Mouse (Mus musculus): ENCODE data around the gene Wdfy3.
"Not testable (repeated sequence)": the region's sequence is repeated elsewhere in the genome, so short reads cannot be mapped to it uniquely, and the experiment has no call there.

The Wdfy3 gene

DNA sequence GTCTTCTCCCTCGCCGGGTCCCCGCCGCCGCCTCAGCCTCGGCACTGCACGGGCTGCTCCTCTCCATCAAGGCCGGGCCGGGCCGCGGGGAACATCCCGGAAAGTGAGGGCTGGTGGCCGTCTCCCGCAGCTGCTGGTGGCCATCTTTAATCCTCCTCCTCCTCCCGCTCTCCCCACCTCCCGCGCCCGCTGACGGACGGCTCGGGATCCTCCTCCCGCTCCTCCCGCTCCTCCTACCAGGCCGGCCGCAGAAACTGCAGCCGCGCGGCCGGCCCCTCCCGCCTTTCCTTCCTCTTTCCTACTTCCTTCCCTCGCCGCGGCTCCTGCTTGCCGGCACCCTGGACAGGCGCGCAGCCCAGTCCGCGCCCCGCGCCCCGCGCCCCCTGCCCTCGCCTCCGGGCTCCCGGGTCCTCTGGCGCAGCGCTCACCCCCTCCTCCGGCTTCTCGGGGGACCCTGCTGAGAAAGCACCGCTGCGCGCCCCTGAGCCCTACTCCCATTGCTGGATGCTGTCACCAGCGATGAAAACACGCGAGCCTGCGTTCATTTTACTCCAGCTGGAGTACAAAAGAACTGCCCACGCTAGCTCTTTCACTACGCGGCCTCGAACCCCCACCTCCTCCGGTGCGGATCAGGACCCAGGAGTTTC is at the start of gene Wdfy3:
TSS of gene Wdfy3 (minus strand) at position 155 of the 647 bp plus-strand sequence.
- DNase-seq: peak; percentile 89

DNA sequence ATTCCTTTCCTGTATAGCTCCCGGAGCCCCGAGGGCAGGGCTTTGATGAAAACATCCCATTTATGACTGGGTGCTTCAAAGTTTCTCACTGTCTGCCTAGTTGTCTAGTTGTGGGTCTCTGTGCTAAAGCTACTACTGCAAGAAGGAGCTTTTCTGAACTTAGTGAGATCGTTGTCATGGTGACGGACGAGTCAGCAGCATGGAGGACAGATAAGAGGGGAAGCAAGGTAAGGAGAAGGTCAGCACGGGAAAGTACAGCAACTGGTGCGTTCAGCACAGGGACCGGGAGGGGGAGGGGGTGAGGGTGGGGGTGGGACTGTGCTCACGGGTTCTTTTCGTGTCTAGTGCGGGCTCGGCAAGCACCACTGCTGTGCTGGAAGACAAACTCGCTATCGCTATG is 43.3 kb upstream of the Wdfy3 start:
- no peak for DNase-seq

DNA sequence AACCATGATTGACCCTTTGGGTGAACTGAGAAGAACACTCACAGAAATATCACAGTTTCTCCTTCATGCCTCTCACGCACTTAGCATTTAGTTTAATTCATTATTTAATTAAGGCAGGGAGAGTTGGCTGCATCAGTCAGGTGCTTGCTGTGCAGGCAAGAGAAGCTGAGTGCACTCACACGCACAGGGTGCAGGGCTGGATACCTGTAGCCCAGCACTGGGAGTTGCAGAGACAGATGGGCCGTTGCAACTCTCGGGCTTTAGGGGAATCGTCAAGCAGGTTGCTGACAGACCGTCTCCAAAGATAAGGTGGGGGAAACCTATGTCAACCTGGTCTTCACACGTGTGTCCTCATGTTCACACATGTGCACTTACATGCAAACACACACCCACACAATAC is 42.3 kb upstream of the Wdfy3 start:
- no peak for DNase-seq

DNA sequence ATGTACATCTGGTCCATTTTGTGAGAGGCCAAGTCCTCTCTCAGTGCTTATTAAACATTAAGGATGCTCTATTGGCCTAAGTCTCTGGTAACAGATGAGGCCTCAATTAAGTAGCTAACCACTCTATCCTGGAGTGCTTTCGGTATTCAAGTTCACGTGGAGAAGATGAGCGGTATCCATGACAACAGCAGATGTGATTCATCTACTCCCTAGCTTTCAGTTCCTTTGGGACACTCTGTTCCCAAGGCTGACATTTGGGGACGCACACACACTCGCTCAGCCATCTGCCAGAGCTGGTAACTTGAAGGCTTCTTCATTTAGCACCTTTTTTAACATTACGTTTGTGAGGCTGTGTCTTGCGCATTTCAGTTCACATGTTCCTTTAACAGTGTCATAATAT is 40.3 kb upstream of the Wdfy3 start:
- no peak for DNase-seq

DNA sequence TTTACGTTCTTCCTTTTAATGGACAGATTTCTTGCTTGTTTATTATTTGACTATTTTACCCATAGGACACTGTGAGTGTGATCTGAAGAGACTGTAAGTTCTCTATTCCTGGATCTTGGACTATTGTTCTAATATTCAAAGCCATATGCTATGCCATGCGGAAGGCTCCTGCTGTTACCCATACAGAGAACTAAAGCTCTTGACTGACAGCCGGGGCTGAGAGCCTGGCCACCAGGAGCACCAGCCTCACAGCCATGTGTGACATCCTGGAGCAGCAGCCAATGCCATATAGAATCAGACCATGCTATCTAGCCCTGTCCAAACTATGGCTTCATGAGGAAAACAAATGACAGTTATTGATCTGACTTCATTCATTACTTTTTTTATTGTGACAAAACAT is 36.2 kb upstream of the Wdfy3 start:
- DNase-seq: no peak

DNA sequence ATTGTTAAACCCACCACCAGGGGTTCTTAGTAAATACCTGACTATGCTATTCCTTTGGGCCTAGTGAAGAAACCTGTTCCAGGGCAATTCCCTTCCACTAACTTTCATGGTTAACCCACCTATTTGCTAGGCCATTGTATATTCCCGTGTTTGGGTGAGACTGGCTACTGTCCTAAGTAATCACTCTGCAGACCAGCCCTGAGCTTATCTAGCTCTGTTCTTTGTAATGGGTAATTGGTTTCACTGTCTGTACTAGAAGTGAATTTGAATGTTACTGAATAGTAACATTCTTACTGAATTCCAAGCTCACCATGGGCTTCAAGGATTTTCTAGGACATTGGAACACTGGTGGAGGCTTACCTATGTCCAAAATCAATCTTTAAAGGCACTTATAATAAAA is 32.1 kb upstream of the Wdfy3 start:
- not testable (repeated sequence) for DNase-seq

DNA sequence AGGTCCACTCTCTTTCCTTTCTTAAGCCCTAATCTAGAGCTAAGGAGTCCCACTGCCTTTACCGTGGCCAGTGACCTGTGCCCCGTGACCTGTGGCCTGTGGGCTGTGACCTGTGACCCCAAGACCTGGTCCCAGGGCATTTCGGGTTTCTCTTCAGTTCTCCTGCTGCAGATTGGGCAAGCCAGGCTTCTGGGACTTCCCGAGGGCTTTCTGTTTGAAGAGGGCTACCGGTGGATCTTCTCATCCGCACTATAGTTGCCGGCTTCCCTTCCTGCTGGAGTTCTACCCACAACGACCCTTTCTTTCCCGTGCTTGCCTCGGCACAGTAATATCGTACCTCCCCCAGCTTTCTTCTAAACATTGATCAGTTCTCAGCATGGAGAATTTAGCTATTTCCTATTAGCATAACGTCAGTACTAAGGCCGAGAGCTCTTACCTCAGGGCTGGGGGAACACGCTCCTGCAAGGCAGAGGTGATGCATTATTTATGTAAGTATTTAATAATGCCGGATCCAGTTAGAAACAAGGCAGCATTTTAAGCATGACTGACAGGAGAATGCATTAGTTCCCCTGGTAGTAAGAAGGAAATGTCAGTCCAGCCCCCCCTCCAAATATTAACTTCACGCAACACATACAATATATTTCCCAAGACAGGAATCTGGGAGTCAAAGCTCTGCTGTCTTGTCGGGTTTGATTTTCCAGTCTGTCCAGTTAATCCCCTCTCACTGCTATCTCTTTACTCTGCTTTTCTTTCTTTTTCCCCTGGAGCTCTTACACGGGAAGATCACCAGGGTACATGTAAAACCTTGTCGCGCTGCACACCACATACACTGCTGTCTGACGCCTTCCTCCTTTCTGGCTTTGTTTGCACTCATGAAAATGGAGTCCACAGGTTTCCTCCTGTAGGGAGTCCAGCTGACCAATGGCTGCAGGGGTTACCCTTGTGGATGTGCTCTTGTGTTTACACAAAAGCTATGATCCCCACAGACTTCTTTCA is 30.8 kb upstream of the Wdfy3 start:
- DNase-seq: no peak

DNA sequence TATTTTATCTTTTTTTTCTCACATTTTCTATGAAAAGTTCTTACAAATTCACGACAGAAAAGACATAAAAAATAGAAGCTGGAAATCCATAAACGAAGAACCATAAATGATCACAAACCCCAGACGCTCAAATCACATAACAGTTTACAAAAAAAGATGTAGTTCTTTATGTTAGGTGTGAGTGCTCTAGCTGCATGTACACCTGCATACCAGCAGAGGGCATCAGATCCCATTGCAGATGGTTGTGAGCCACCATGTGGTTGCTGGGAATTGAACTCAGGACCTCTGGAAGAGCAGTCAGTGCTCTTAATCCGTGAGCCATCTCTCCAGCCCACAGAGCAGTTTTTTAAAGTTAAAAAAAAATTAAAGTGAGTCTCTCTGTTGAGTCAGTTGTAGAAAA is 25.9 kb upstream of the Wdfy3 start:
- DNase-seq: no peak

DNA sequence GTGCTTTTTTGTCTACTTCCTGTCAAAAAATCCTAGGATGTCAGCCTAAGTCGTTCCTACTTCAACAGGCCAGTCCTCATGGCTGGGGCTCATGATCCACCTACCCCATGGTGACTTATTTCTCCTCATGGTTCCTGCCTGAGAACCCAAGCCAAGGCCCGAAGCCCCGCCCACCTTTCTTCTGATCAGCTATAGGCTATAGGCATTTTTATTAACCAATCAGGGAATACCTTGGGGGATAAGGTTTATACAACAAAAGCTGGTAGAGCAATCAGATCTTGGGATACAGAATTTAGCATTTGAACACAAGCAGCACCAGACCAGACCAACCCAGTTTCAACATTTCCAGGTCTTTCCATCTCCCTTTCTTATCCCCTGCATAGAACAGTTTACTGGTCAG is 21.0 kb upstream of the Wdfy3 start:
- DNase-seq: no peak

DNA sequence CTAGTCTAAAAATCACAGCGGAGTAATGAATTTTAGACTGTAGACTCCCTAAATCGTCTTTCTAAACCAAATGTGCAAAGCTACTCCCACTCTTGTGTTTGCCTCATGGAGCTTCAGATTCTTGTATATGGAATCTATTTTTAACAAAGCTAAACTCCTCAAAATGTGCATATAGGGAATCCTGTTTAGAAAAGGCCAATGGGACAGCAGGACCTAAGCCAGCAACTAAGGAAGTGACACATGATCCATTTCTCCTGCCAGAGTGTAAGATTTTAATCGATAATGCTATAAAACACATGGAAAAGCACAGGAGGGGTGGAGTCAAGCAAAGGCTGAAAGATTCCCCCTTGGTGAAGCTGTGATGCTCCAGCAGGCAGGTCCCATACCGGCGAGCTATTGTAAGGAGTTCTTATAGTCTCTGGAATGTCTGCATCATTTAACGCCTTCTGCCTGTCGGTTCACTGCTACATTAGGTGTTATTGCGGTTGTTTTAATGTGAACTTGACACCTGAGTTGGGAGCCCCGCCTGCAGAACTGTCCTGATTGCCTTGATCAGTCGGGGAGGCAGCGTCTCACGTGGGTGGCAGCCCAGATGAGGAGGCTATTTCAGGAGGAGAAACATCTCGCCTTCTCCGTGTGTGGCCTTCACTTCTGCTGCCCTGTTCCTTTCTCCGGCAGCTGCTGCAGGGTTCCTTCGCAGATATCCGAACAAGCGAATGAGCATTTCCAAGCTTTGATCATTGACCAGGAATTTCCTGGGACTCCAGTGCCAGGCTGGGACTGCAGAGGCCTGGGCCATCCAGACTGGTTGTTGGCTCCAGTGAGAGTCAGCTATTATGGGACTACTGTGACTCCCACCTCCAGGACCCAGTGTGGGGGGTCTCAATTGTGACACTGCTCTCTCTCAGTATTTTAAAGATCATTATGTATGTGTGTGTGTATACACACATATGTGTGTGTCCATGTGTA is 15.3 kb upstream of the Wdfy3 start:
- no peak for DNase-seq

DNA sequence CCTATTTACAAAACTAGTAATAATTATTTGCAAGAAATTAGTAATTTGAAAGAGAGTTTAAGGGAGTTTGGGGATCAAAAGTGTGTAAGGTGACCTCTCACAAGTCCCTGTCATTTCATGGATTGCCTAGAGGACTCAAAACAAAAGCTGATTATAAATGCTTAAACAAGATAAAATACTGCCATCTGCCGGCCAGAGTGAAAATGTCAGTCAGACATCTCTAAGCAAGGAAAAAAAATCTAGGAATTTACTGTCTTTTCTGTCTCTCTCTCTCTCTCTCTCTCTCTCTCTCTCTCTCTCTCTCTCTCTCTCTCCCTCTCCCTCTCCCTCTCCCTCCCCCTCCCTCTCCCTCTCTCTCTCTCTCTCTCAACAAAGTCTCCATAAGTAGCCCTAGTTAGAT is 4.4 kb upstream of the Wdfy3 start:
- peak; percentile 84 for DNase-seq

DNA sequence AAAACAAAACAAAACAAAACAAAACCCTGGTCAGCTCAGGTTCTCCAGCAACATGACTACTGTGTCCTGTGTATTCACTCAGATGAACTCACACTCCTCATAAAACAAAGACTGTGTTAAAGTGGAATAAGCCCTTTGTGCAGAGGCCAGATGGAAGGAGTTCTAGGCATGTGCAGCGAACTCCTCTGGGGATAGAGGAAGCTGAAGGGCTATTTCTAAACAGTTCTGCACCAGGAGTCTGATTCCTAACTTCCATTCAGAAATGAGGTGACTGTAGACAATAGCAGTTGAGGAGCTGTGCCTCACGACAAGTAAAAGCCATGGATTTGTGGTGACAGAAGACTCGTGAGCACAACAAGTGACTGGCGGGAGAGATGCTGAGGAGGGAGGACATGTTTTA is 2.3 kb upstream of the Wdfy3 start:
- DNase-seq: no peak

DNA sequence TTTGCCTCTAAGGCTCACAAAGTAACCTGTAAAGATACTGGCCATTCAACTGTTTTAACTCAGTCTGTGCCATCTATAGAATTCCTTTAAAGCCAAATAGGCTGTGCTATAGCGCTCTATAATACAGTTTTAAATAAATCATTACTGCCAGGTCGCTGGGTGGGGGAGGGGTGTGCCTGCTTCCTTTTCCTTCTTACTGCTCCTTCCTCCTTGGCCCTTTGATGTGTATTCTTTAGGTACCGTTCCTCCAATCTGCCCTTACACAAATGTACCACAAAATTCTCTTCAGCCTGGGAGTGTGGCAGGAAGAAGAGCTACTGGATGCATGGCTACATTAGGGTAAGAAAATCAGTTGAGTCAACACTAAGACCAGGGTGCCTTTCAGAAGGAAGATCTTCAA is 1.5 kb upstream of the Wdfy3 start:
- DNase-seq: no peak

DNA sequence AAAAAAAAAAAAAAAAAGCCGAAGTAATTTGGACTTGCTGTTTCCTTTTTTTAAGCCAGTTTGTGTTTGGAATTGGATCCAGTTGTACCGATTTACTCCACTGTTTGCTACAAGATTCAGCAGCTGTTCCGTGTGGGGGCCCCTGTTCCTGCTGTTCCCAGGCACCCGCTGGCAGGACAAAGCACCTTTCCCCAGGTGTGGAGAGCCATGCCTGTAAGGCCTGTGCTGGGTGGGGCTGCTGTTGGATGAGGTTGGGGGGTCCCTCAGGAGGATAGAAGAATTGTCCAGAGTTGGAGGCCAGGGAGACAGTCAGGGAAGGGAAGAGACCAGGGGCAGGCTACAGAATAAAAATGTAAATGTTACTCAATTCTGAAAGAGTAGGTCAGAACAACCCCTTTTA is 1.1 kb upstream of the Wdfy3 start:
- DNase-seq: no peak

DNA sequence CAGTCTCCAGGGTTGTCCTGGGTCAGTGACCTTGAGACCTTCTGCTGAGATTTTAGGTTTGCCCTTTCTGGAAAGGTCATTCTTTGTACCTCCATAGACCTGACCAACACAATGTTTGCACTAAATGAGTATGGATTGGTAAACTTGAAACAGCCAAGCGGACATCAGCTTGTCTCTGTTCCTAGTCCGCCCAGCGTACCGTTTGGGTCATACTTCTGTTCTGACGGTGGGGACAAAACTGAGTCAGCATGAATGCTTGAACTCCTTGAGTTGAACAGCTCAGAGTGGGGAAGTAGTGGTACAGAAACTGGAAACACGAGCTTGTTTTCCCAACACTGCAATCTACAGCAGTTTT is 670 bp upstream of the Wdfy3 start:
- peak; percentile 34 for DNase-seq

DNA sequence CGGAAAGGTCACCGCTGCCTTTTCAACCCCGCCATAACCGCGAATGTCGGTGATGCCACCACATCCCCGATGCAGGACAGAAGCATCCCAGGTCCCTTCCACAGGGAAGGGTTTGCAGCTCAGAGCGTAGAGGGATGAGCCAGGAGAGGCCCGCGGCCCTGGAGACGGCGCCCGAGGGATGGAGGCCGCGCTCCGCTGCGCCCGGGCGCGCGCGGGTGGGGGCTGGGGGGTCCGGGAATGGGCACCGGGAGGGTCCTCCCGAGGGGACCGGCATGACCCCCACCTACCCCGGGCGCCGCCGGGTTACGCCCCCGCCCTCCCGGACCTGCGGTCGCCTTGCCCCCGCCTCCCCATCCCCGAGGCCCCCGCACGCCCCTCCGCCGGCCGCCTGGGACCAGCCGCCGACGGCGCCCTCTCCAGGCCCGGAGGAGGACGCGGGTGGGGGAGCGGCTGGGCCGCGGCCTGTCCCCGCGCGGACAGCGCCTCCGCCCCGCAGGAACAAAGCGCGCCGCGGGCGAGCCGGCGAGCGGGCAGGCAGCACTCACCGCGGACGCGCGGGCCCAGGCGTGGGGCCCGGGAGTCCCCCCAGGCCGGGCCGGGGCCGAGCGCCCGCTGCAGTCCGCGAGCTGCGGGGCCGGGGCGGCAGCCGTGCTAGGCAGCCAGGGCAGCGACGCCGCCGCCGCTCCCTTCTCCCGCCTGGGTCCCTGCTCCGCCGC is 512 bp downstream of the Wdfy3 start:
- peak; percentile 54 for DNase-seq

DNA sequence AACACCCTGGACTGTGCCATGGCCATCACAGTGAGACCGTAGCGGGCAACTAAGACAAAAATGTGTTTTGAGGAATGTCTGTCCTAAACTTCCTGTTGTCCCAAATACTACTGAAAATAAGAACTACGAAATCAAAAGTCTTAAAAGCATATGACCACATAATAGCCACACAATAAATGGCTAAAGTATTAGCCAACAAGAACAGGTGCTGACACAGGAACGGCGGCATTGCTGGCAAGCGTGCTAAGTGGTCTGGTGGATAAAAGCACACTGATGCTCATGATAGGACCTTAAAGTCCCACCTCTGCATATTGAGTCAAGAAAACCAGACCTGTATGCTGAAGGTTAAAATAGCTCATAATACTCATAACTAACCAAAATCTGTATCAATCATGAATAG is 3.3 kb downstream of the Wdfy3 start:
- DNase-seq: no peak

DNA sequence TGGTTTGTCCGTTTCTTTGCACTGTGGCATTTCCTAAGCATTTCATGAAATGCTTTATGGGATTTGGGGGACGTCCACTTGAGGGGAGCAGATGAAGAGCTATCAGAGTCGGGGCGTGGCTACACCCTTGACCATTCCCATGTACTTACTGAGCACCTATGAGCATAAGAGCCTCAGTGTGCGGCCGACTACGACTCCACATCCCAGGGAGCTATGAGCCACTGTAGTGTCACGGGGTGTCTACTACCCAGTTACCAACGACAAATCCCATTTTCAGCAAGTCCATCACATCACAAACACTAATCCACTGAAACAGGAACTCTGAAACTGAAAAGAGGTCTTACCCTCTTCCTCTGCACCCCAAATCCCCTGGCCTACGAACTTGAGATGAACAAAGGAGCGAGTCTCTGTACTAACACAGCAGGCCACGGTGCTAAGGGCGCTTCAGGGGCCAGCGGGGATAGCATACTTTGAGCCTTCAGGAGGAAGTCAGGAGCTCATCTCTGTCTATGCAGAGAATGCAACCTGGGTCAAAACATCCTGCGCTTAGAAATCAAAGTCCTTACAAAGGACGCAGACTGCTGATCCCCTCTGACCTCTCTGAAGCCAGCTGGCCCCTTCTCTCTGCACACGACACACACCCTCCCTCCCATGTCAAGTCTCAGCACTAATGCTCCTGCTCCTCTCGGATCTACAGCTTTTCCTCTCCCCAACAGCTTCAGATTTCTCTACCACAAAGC is 6.5 kb downstream of the Wdfy3 start:
- DNase-seq: no peak

DNA sequence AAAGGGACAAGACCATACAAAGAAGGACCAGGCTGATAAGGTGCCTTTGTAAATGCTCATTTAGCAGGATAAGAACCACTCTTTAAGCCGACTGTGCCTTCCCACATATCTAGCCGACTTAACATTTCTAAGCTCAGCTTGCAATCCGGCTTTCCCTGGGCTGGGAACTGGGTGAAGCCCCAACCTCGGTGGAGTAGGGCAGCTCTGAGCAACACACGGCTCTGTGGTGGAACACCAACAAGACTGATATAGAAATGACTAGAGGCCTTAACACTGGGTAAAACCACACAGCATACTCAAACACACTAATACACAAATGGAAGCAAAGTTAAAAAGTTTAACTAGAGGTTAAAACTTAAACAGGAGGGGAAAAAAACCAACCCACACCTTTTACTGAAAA is 7.9 kb downstream of the Wdfy3 start:
- no peak for DNase-seq

DNA sequence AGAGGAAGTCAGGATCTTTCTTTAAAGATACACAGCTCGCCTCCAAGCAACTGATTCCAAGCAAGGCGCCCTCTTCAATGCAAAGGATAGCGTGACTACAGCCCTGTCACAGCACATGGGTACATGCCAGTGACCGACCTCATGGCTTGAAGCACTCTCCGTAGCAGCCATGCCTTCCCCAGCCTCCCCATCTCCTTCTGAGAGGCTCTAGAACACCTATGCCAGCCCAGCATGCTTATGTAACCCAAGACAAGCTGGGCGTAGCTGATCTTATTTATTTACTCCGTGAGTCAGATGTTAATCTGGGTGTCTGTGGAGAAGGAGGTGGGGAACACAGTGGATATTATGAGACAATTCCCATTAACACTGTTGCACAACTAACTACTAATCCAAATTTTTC is 13.8 kb downstream of the Wdfy3 start:
- peak; percentile 26 for DNase-seq

DNA sequence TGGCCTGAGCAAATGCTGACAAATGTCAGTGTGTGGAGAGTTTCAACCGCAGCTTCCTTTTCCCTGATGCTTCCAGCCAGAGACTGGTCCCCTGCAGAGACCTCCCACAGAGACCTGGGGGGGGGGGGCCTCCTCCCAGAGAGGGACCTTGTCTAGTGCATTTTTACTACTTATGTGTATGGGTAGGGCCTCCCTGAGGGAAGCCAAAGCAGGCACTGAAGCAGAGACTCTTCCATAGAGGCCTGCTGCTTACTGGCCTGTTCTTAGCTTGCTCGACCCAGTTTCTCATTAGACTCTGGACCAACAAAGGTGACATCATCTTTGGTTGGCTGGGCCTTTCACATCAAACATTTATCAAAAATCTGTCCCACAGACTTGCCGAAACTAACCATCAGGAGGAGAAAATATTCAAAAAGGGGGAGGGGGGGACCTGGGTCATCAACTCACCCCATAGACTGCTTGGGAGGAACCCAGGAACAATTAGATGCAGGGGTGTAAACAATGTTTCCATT is 14.5 kb downstream of the Wdfy3 start:
- no peak for DNase-seq
